Mouse (Mus musculus): Measurements from ENCODE around the gene Tmem198.

GRCm38 (mm10) chr1:75511437-75512210 is 32.3 kb downstream of the Tmem198 start:
- TF ChIP-seq ZC3H11A (IDR thresholded peaks at IDR 0.05; ENCODE audit: borderline replicate concordance, low read depth, low read length) (no peak), HCFC1 (IDR thresholded peaks at IDR 0.05; ENCODE audit: borderline replicate concordance, insufficient read depth, low read length) (no peak)
